Comparison of ENCODE assay signal across 7 mouse cellular contexts in genomic region chr8:120334261-120334660, GRCm38 (mm10).
DNase-seq lines count a peak whose midpoint lies in the region; ATAC-seq and TF ChIP-seq lines count a peak whose summit lies in the region.
"Not testable (repeated sequence)": the region's sequence is repeated elsewhere in the genome, so short reads cannot be mapped to it uniquely, and the experiment has no call there.

No protein-coding gene starts in this region.

- not testable (repeated sequence) for H3K36me3 ChIP-seq in embryonic facial prominence, embryonic 10.5 days (replicated peaks); forebrain, embryonic 15.5 days; heart, postnatal 0 days (replicated peaks; ENCODE audit: control insufficient read depth, insufficient read depth, low read length); intestine, embryonic 16.5 days (ENCODE audit: control insufficient read depth, insufficient read depth, low read length); liver, adult 2 months (ENCODE audit: control insufficient read depth, insufficient read depth, low read length); midbrain, embryonic 11.5 days (ENCODE audit: control insufficient read depth, insufficient read depth, low read length)

- H3K9me3 ChIP-seq in embryonic facial prominence, embryonic 10.5 days; forebrain, embryonic 15.5 days; heart, postnatal 0 days (replicated peaks; ENCODE audit: control insufficient read depth, low read length); intestine, embryonic 16.5 days (ENCODE audit: control insufficient read depth, low read length); midbrain, embryonic 11.5 days (ENCODE audit: control insufficient read depth, low read length): not testable (repeated sequence)

- peak overlapping the region; percentile 86 for H3K27ac ChIP-seq in embryonic facial prominence, embryonic 10.5 days (replicated peaks)
- peak overlapping the region; percentile 91 for H3K27ac ChIP-seq in forebrain, embryonic 15.5 days (replicated peaks)
- H3K27ac ChIP-seq in heart, postnatal 0 days (ENCODE audit: low read depth), result peak overlapping the region; percentile 9; the same call in 1 of the 2 replicates
- 0 out of 2 replicates have a peak overlapping the region, but pooled peaks have one; percentile 30 for H3K27ac ChIP-seq in intestine, embryonic 16.5 days (ENCODE audit: low read length)
- H3K27ac ChIP-seq in liver, adult 2 months (replicated peaks; ENCODE audit: insufficient read depth, low read depth, low read length), result 0 out of 2 replicates have a peak overlapping the region, but pooled peaks have one; percentile 18
- peak overlapping the region; percentile 93 for H3K27ac ChIP-seq in midbrain, embryonic 11.5 days (ENCODE audit: low read depth, low read length)
- peak overlapping the region; percentile 9; the same call in 1 of the 2 replicates for H3K27ac ChIP-seq in olfactory bulb, adult 2 months (ENCODE audit: insufficient read depth, low read depth, low read length)

- not testable (repeated sequence) for TF ChIP-seq EP300 in heart, postnatal 0 days (IDR thresholded peaks at IDR 0.05; ENCODE audit: low read depth)

- H3K27me3 ChIP-seq in embryonic facial prominence, embryonic 10.5 days (replicated peaks; ENCODE audit: low read depth, poor library complexity, severe bottlenecking), result peaks cover 35% of the 10 kb centered on the region
- H3K27me3 ChIP-seq in forebrain, embryonic 15.5 days; heart, postnatal 0 days (ENCODE audit: control insufficient read depth, insufficient read depth, low read length); intestine, embryonic 16.5 days (replicated peaks; ENCODE audit: control insufficient read depth, insufficient read depth, low read length); liver, adult 2 months (ENCODE audit: control insufficient read depth, insufficient read depth, low read length); midbrain, embryonic 11.5 days (ENCODE audit: control insufficient read depth, insufficient read depth, low read length): not testable (repeated sequence)

- not testable (repeated sequence) for H3K9ac ChIP-seq in forebrain, embryonic 15.5 days (replicated peaks); heart, postnatal 0 days (replicated peaks; ENCODE audit: low read depth, low read length); liver, adult 2 months (ENCODE audit: low read depth, low read length)
- 0 out of 2 replicates have a peak overlapping the region, but pooled peaks have one; percentile 62 for H3K9ac ChIP-seq in intestine, embryonic 16.5 days (ENCODE audit: low read depth, low read length)
- H3K9ac ChIP-seq in midbrain, embryonic 11.5 days (ENCODE audit: low read length), result peak overlapping the region; percentile 46

- whole genome bisulfite sequencing in embryonic facial prominence, embryonic 10.5 days, result 55% methylated on average over 3 of the region's 3 CpGs
- WGBS in forebrain, embryonic 15.5 days, result 69% methylated on average over 3 of the region's 3 CpGs
- WGBS in heart, postnatal 0 days, result 84% methylated on average over 3 of the region's 3 CpGs
- 81% methylated on average over 3 of the region's 3 CpGs for WGBS in intestine, embryonic 16.5 days
- 83% methylated on average over 3 of the region's 3 CpGs for WGBS in liver, adult 2 months
- 58% methylated on average over 3 of the region's 3 CpGs for WGBS in midbrain, embryonic 11.5 days
- WGBS in olfactory bulb, adult 2 months, result 89% methylated on average over 3 of the region's 3 CpGs

- not testable (repeated sequence) for DNase-seq in embryonic facial prominence, embryonic 10.5 days (ENCODE audit: low spot score); heart, postnatal 0 days (ENCODE audit: low spot score); liver, adult 2 months (ENCODE audit: extremely low read depth, low read depth, low spot score); midbrain, embryonic 11.5 days (ENCODE audit: low spot score, missing footprints)

- H3K4me3 ChIP-seq in embryonic facial prominence, embryonic 10.5 days; forebrain, embryonic 15.5 days; heart, postnatal 0 days (ENCODE audit: low read depth, low read length); intestine, embryonic 16.5 days (ENCODE audit: low read length); liver, adult 2 months (ENCODE audit: insufficient read depth, low read depth, low read length); midbrain, embryonic 11.5 days (ENCODE audit: low read depth, low read length); olfactory bulb, adult 2 months (ENCODE audit: insufficient read depth, low read depth, low read length): not testable (repeated sequence)

- TF ChIP-seq POLR2A in liver, adult 2 months (IDR thresholded peaks at IDR 0.05; ENCODE audit: extremely low read depth, insufficient read depth, low read length); olfactory bulb, adult 2 months (IDR thresholded peaks at IDR 0.05; ENCODE audit: insufficient read depth, low read depth, low read length): not testable (repeated sequence)

- ATAC-seq in forebrain, embryonic 15.5 days (replicated peaks); heart, postnatal 0 days (ENCODE audit: insufficient read depth, low read depth); intestine, embryonic 16.5 days; midbrain, embryonic 11.5 days (ENCODE audit: low FRiP score): not testable (repeated sequence)

- H3K79me2 ChIP-seq in liver, adult 2 months (ENCODE audit: control insufficient read depth, insufficient read depth, low read length), result not testable (repeated sequence)

- not testable (repeated sequence) for H3K4me2 ChIP-seq in forebrain, embryonic 15.5 days (replicated peaks); heart, postnatal 0 days (ENCODE audit: low read depth, low read length); intestine, embryonic 16.5 days (ENCODE audit: low read depth, low read length); midbrain, embryonic 11.5 days

- H3K4me1 ChIP-seq in embryonic facial prominence, embryonic 10.5 days, result peaks cover 89% of the 10 kb centered on the region
- peaks cover 32% of the 10 kb centered on the region for H3K4me1 ChIP-seq in forebrain, embryonic 15.5 days
- H3K4me1 ChIP-seq in heart, postnatal 0 days (ENCODE audit: control insufficient read depth, insufficient read depth), result peaks cover 28% of the 10 kb centered on the region
- peaks cover 22% of the 10 kb centered on the region for H3K4me1 ChIP-seq in intestine, embryonic 16.5 days (ENCODE audit: control insufficient read depth, insufficient read depth, low read length)
- H3K4me1 ChIP-seq in liver, adult 2 months (ENCODE audit: control insufficient read depth, insufficient read depth, low read length), result not testable (repeated sequence)
- H3K4me1 ChIP-seq in midbrain, embryonic 11.5 days (ENCODE audit: control insufficient read depth, insufficient read depth, low read length), result peaks cover 37% of the 10 kb centered on the region
- H3K4me1 ChIP-seq in olfactory bulb, adult 2 months (ENCODE audit: control insufficient read depth, insufficient read depth, low read length), result peaks cover 63% of the 10 kb centered on the region

- not testable (repeated sequence) for TF ChIP-seq CTCF in heart, postnatal 0 days (IDR thresholded peaks at IDR 0.05; ENCODE audit: low read depth); liver, adult 2 months (IDR thresholded peaks at IDR 0.05; ENCODE audit: low read depth, low read length); olfactory bulb, adult 2 months (IDR thresholded peaks at IDR 0.05; ENCODE audit: insufficient read depth, low read depth, low read length)

Comparison
In these comparisons a context has a peak if more than half of its experiments do, and no peak if none do; other contexts are left out.
1. H3K27ac ChIP-seq: peak in every context shown above with its lines; median percentile 93 in midbrain, embryonic 11.5 days; 91 in forebrain, embryonic 15.5 days; 86 in embryonic facial prominence, embryonic 10.5 days; 30 in intestine, embryonic 16.5 days; 18 in liver, adult 2 months; 9 in heart, postnatal 0 days; 9 in olfactory bulb, adult 2 months.